Mouse (Mus musculus): ENCODE measurements at regions not wholly inside any gene's neighbourhood (a gene's known extent, or its start where the extent isn't known, plus 50 kb on each side); places are given as distances from the start of the nearest gene placed in this dataset.

DNA sequence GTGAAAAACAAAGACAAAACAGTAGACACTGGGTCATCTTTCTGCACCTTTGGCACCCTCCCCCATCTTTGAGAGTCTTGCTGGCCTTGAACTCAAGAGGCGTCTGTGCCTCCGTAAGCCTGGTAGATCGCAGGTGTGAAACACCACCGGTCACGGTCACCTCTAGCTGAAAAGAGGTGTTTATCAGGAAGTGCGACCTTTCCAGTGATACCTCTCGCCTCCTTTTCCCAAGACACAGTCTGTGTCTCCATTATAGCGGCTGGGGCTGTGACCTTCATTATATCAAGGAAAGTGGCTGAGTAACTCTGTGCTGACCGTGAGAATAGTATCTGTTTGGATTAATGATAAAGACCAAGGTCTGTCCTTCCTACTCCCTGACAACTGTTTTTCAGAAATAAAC lies 158.8 kb downstream of the Cog6 start:
- WGBS, result 85% methylated on average over 9 of the region's 9 CpGs
- H3K36me3 ChIP-seq, result no peaks in the 10 kb centered on the region
- H3K4me1 ChIP-seq, result 0 out of 2 replicates have a peak, but pooled peaks cover 3% of the 10 kb centered on the region
- no peaks in the 10 kb centered on the region for H3K27me3 ChIP-seq
- H3K4me2 ChIP-seq, result no peak overlapping the region
- H3K9ac ChIP-seq, result no peak overlapping the region
- H3K27ac ChIP-seq, result no peak overlapping the region
- no peak overlapping the region for H3K4me3 ChIP-seq (replicated peaks)
- no peak for ATAC-seq (replicated peaks; ENCODE audit: low FRiP score)
- no peaks in the 10 kb centered on the region for H3K9me3 ChIP-seq (replicated peaks)

DNA sequence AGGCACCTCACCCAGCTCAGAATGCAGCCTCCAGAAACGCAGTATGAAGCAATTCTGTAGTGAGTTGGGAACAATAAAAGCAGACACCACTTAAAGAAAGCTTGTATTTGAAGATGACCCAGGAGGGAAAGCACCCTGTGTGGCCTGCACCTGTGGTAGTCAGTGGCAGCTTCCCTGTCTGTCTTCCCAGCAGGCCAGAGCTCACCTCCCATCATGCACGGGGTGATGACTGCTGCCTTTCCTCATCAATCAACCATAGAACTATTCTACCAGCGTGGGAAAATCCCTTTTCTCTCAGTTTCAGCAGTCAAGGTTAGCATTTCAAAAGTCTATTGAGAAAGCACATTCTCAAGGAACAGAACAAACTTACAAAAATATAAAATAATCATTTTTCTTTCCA lies 160.0 kb downstream of the Cog6 start:
- Histone ChIP-seq H3K27ac (no peak overlapping the region), H3K4me2 (no peak overlapping the region), H3K36me3 (no peaks in the 10 kb centered on the region), H3K4me1 (0 out of 2 replicates have a peak, but pooled peaks cover 3% of the 10 kb centered on the region), H3K9me3 (replicated peaks) (no peaks in the 10 kb centered on the region), H3K4me3 (replicated peaks) (no peak overlapping the region), H3K27me3 (no peaks in the 10 kb centered on the region), H3K9ac (no peak overlapping the region)
- ATAC-seq (replicated peaks; ENCODE audit: low FRiP score), result no peak
- 63% methylated on average over 3 of the region's 3 CpGs for WGBS

DNA sequence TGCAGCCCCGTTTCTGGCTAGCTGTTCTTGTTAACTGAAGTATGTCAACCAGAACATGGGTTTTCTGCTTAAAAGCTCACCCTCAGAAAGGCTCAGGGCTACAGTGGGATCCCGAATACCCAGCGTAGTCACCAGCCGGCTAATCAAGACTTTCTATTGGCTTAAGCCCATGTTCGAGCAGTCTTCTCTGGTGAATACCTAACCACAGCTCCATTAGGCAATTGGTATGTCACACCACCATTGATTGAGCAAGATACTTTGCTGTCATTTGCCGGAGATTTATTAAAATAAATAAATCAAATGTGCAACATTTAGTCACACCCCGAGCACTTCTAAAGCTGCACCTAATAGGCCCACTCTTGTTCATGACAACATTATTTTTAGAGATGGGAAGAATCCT lies 162.5 kb downstream of the Cog6 start:
- Histone ChIP-seq H3K4me1 (no peaks in the 10 kb centered on the region), H3K9ac (no peak overlapping the region), H3K36me3 (no peaks in the 10 kb centered on the region), H3K9me3 (replicated peaks) (no peaks in the 10 kb centered on the region), H3K27me3 (no peaks in the 10 kb centered on the region), H3K27ac (no peak overlapping the region), H3K4me2 (no peak overlapping the region), H3K4me3 (replicated peaks) (no peak overlapping the region)
- WGBS, result 84% methylated on average over 7 of the region's 7 CpGs
- no peak for ATAC-seq (replicated peaks; ENCODE audit: low FRiP score)

DNA sequence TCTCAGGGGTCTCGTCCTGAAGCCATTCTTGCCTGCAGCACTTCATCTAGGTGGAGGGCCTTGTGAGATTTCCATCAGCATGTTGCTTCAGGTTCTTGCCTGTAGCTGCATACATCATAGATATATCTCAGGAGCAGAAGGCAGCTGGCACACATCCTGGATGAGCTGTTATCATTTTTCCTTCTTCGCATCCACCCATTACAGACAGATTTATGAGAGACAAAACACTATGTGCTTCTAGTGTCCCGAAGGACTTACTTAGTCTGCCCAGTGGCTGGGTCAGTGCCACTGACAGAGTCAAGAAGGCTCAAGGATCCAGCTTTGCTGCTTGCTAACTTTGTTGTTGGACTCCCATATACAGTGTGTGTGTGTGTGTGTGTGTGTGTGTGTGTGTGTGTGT lies 163.9 kb downstream of the Cog6 start:
- no peak for ATAC-seq (replicated peaks; ENCODE audit: low FRiP score)

DNA sequence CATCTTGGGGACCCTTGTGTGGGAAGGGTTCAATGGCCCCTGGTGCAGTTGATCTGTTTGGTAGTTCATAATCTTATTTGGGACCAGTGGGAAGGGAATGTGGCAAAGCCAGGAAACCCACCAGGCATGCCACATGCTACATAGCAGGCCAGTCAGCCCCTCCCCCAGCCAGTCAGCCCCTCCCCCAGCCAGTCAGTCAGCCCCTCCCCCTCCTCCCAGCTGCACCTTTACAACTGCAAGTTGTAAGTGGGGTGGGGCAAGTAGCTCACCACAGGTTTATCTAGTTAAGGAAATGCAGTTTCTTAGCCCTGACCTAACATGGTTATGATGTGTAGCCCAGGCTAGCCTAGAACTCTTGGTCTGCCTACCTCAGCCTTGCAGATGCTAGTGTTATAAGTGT lies 171.9 kb downstream of the Cog6 start:
- H3K36me3 ChIP-seq, result no peaks in the 10 kb centered on the region
- no peak overlapping the region for H3K4me3 ChIP-seq (replicated peaks)
- H3K27me3 ChIP-seq, result no peaks in the 10 kb centered on the region
- no peak overlapping the region for H3K27ac ChIP-seq
- no peak for ATAC-seq (replicated peaks; ENCODE audit: low FRiP score)
- peaks cover 3% of the 10 kb centered on the region for H3K4me1 ChIP-seq
- H3K4me2 ChIP-seq, result no peak overlapping the region
- no peaks in the 10 kb centered on the region for H3K9me3 ChIP-seq (replicated peaks)
- H3K9ac ChIP-seq, result no peak overlapping the region

More for the DNA sequence above, 163.9 kb downstream of the Cog6 start:
- no peak overlapping the region for H3K27ac ChIP-seq
- no peaks in the 10 kb centered on the region for H3K9me3 ChIP-seq (replicated peaks)
- no peak overlapping the region for H3K9ac ChIP-seq
- no peak overlapping the region for H3K4me3 ChIP-seq (replicated peaks)
- H3K27me3 ChIP-seq, result no peaks in the 10 kb centered on the region
- no peaks in the 10 kb centered on the region for H3K36me3 ChIP-seq
- no peaks in the 10 kb centered on the region for H3K4me1 ChIP-seq
- 46% methylated on average over 3 of the region's 3 CpGs for WGBS
- H3K4me2 ChIP-seq, result no peak overlapping the region

DNA sequence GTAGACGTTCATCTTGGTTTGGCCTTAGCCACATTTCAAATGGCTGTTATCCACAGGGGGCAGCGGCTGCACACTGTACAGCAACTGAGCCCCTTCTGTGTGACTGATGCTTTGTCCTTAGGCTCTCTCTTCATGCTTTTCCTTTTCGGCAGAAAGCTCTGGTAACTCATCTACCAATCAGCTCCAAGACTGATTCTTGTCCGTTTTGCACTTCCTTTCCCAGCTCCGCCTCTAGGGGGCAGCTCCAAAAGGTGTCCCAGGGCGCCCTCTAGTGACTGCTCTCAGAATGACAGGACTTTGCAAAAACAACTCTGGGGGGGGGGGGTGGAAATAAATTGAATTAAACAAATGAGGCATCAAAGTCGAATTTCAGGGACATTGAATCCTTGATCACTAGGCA lies 173.0 kb downstream of the Cog6 start:
- no peaks in the 10 kb centered on the region for H3K9me3 ChIP-seq (replicated peaks)
- H3K9ac ChIP-seq, result no peak overlapping the region
- H3K36me3 ChIP-seq, result no peaks in the 10 kb centered on the region
- ATAC-seq (replicated peaks; ENCODE audit: low FRiP score), result no peak
- H3K4me3 ChIP-seq (replicated peaks), result no peak overlapping the region
- no peaks in the 10 kb centered on the region for H3K27me3 ChIP-seq
- H3K27ac ChIP-seq, result no peak overlapping the region
- 30% methylated on average over 7 of the region's 7 CpGs for WGBS
- H3K4me1 ChIP-seq, result peaks cover 7% of the 10 kb centered on the region
- no peak overlapping the region for H3K4me2 ChIP-seq

DNA sequence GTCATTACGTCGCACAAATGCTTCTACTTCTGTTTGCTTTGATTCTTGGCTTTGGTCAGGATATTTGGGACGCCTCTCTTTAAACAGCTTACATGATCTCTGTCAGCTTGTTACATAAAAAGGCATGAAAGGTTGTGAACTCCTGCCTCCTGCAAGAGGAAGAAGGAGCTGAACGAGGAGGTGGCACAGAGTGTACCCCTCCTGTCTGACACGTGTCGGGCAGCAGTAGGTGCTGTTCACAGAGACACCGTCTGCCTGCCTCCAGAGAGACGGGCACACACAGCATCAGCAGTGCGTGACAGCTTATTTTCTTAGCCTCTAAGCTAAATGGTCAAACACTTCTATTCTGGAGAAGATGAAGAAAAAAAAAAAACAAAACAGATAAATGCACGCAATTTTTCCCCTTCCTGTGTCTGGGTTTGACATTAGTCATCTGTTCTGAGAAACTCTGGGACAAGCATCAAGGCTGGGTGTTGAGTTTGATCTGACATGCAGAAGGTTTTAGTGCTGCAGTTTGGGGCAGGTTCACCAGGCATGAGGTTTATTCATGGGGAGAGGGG lies 174.1 kb downstream of the Cog6 start:
- no peak overlapping the region for H3K27ac ChIP-seq
- H3K9me3 ChIP-seq (replicated peaks), result no peaks in the 10 kb centered on the region
- WGBS, result 69% methylated on average over 10 of the region's 10 CpGs
- no peak overlapping the region for H3K4me2 ChIP-seq
- H3K36me3 ChIP-seq, result no peaks in the 10 kb centered on the region
- H3K4me1 ChIP-seq, result peaks cover 7% of the 10 kb centered on the region
- no peaks in the 10 kb centered on the region for H3K27me3 ChIP-seq
- no peak for ATAC-seq (replicated peaks; ENCODE audit: low FRiP score)
- no peak overlapping the region for H3K4me3 ChIP-seq (replicated peaks)
- no peak overlapping the region for H3K9ac ChIP-seq

DNA sequence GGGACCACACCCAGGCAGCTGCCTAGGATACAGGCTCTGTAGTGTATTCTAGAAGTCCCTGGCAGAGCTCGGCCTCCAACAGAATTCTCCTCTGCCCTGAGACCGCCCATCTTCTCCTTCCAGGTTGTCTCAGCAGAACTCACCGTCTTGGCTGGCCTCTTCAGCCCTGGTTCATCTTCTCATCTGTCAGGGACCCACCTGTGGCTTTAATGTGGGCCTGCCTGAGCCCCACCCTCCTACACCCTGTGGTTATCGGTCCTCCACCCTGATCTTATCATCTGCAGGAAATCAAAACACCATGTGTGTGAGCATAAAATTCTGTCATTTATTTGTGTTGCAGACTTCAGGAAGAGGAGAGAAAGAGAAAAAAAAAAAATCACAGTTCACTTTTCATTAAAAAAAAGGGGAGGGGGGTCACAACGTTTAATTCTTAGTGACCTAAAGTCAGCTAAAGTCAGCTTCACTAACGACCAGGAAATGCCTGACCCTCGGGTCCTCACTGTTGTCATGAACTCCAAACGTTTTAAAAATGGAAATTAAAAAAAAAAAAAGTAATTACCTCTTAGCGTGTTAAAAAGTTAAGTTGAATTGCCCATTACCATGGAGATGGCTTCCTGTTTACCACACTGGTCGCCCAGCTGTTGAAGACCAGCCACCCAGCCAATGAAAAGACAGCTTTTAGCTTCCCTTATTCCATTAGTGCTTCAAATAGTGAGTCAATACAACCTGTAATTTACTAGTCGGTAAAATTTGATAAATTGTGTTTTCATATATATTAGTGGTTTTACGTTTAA lies 176.7 kb downstream of the Cog6 start:
- WGBS, result 40% methylated on average over 12 of the region's 12 CpGs
- H3K9ac ChIP-seq, result no peak overlapping the region
- H3K4me2 ChIP-seq, result no peak overlapping the region
- no peaks in the 10 kb centered on the region for H3K9me3 ChIP-seq (replicated peaks)
- ATAC-seq (replicated peaks; ENCODE audit: low FRiP score), result no peak
- H3K27ac ChIP-seq, result no peak overlapping the region
- no peak overlapping the region for H3K4me3 ChIP-seq (replicated peaks)
- no peaks in the 10 kb centered on the region for H3K36me3 ChIP-seq
- H3K4me1 ChIP-seq, result peaks cover 7% of the 10 kb centered on the region
- H3K27me3 ChIP-seq, result no peaks in the 10 kb centered on the region

DNA sequence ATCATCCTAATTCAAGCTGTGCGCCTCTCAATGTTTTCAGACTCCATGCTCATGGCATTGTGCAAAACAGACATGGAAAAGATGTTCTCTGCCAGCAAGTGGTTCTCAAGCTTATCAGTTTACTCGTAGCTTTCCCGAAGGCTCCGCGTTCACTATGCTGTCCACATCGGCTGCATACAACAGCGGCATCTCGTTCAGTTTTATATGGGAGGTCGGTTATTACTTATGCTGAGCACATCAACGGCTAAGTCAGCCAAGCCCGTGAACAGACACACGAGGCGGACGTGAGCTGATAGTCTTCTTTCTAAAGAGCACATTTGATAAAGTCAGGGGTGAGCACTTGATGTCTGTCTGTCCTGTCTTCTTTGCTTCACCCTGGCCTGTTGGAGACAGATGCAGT lies 179.0 kb downstream of the Cog6 start:
- no peaks in the 10 kb centered on the region for H3K9me3 ChIP-seq (replicated peaks)
- H3K27ac ChIP-seq, result no peak overlapping the region
- no peaks in the 10 kb centered on the region for H3K27me3 ChIP-seq
- no peak for ATAC-seq (replicated peaks; ENCODE audit: low FRiP score)
- no peaks in the 10 kb centered on the region for H3K36me3 ChIP-seq
- H3K4me2 ChIP-seq, result no peak overlapping the region
- peaks cover 7% of the 10 kb centered on the region for H3K4me1 ChIP-seq
- whole genome bisulfite sequencing, result 84% methylated on average over 14 of the region's 14 CpGs
- no peak overlapping the region for H3K9ac ChIP-seq
- H3K4me3 ChIP-seq (replicated peaks), result no peak overlapping the region

DNA sequence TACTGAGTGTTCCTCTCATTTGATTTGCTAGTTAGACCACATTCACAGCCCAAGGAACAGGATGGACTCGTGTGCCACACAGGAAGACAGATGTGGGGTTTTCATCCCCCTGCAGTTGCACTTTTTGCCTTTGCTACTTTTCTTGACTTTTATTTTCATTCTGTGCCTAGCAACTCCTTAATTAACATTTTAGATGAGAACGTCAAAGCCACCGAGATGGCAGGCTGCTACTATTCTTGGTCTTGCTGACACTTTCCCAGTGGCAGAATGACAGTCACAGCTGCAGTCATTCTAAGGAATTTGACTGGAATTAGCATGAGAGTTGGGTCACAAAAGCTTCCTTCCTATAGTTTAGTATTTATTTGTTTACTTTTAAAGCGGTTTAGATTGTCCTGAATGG lies 179.5 kb downstream of the Cog6 start:
- Histone ChIP-seq H3K9me3 (replicated peaks) (no peaks in the 10 kb centered on the region), H3K4me3 (replicated peaks) (no peak overlapping the region), H3K4me2 (no peak overlapping the region), H3K4me1 (peaks cover 7% of the 10 kb centered on the region), H3K36me3 (no peaks in the 10 kb centered on the region), H3K9ac (no peak overlapping the region), H3K27me3 (no peaks in the 10 kb centered on the region), H3K27ac (no peak overlapping the region)
- ATAC-seq (replicated peaks; ENCODE audit: low FRiP score), result no peak
- WGBS, result 42% methylated on average over 4 of the region's 4 CpGs

DNA sequence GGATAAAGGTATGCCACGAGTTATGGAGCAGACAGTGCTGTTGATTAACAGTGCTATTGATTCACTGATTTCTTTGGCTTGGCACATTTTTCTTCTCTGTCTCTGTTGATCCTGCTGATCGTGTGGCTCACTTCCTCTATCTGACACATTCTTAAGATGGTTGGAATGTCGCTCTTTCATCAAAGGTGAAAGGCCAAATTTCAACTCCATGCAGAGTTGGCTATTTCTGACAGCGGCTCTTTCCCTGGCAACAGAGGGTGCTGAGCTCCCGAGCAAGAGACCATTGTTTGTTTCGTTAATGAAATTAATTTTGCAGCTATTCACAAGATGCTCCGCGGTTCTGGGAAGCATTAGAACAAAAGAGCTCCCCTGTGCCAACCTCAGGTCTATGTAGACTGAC lies 180.3 kb downstream of the Cog6 start:
- H3K4me1 ChIP-seq, result peaks cover 7% of the 10 kb centered on the region
- 61% methylated on average over 8 of the region's 8 CpGs for WGBS
- no peak overlapping the region for H3K27ac ChIP-seq
- no peak overlapping the region for H3K9ac ChIP-seq
- H3K4me2 ChIP-seq, result no peak overlapping the region
- no peak for ATAC-seq (replicated peaks; ENCODE audit: low FRiP score)
- H3K9me3 ChIP-seq (replicated peaks), result no peaks in the 10 kb centered on the region
- no peaks in the 10 kb centered on the region for H3K27me3 ChIP-seq
- no peaks in the 10 kb centered on the region for H3K36me3 ChIP-seq
- H3K4me3 ChIP-seq (replicated peaks), result no peak overlapping the region

DNA sequence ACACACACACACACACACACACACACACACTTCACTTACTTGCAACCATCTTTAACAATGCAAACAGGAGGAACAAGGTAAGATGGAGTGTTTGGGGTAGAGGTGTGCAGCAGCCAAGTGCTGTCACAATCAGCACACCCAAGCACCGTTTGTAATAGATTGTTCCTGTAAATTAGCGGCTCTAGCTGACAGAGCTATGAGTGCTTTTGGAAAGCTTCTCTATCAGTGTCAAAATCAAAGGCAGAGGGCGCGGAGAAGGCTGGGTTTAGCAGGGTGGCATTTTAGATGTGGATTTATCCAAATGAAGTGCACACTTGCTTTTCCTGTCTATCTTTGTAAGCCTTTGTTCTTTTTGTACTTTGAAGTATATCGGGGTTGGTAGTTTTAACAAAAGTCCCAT lies 184.6 kb downstream of the Cog6 start:
- no peaks in the 10 kb centered on the region for H3K9me3 ChIP-seq (replicated peaks)
- 72% methylated on average over 5 of the region's 5 CpGs for WGBS
- no peak for ATAC-seq (replicated peaks; ENCODE audit: low FRiP score)
- H3K4me2 ChIP-seq, result no peak overlapping the region
- no peaks in the 10 kb centered on the region for H3K36me3 ChIP-seq
- no peak overlapping the region for H3K9ac ChIP-seq
- no peak overlapping the region for H3K4me3 ChIP-seq (replicated peaks)
- H3K27me3 ChIP-seq, result no peaks in the 10 kb centered on the region
- H3K27ac ChIP-seq, result no peak overlapping the region
- no peaks in the 10 kb centered on the region for H3K4me1 ChIP-seq

DNA sequence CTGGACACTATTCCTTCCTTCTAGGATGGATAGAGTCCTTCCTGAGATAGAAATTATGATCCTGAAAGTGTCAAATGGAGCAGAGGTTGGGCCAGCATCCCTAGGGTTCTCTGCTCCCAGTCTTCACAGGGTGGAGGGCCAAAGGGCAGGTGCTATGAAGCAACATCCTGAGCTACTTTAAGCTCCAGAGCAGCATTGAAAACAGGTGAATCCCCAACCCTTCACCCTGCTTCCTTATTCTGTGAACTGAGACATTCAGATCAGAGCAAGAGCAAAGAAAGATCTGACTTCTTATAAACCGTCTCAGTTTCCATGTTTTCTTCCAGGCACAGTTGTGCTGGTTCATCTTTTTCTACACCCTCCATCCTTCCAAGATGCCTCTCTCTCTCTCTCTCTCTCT lies 185.1 kb downstream of the Cog6 start:
- H3K27me3 ChIP-seq, result no peaks in the 10 kb centered on the region
- H3K9me3 ChIP-seq (replicated peaks), result no peaks in the 10 kb centered on the region
- H3K36me3 ChIP-seq, result no peaks in the 10 kb centered on the region
- no peak for ATAC-seq (replicated peaks; ENCODE audit: low FRiP score)
- no peak overlapping the region for H3K4me3 ChIP-seq (replicated peaks)
- no peak overlapping the region for H3K27ac ChIP-seq
- H3K9ac ChIP-seq, result no peak overlapping the region
- 87% methylated on average over 1 of the region's 1 CpGs for WGBS
- no peaks in the 10 kb centered on the region for H3K4me1 ChIP-seq
- H3K4me2 ChIP-seq, result no peak overlapping the region
